Mouse (Mus musculus) right cerebral cortex, postnatal 4 days (tissue): ENCODE results near the gene Sema5a.

Experiments
- DNase-seq: peaks from one replicate; pipeline ENCODE4 v3.0.0-alpha.2; 2022

Sema5a gene

DNA sequence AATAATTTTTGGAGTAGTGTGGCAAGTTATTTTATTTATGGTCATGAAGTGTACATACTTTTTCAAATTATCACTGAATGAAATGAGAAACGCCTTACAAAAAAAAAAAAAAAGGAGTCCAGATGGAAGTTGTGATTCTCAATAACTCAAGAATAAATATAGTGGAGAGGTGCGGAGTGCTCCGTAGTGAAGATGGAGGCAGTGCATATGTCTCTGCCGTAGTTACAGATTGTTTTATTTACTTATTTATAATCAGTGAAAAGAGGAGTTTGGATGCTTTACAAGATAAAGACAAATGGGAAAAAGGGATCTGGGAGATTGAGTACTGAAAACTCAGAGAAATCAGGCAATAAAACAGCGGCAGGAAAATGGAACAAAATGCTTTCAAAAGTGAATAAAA, 131.7 kb downstream of the Sema5a start:
- DNase-seq, result no peak

DNA sequence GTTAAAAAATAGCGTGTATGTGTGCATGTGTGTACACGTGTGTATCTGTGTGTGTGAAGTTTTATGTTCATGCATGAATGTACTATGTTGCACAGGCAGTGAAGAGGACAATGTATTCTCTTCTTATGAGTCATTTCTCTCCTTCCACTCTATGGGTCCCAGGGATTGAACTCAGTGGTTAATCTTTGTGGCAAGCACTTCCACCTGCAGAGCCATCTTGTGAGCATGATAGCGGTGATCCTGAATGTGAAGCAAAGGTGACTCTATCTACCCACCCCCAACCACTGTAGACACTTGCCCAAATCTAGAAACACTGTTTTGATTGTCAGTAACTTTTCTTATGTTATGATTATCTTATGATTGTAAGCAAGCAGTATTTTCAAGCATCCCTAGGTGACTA, 133.2 kb downstream of the Sema5a start:
- DNase-seq, result no peak

DNA sequence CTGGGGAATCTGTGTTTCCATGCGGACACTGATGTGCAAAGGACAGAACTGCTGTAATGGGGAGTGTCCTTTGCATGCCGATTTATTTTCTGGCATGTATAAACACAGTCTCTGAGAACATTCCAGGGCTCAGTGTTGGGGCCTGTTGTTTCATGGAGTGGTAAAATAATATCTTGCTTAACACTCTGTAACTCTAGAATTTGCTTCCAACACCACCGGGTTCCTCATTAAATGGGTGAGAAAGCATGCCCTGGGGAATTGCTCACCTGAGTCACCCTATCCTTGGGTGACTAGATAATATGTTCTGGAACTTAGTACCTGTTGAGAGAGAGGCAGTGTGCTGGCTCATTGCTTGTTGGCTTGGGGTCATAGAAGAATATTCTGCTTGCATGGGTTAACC, 135.7 kb downstream of the Sema5a start:
- no peak for DNase-seq

DNA sequence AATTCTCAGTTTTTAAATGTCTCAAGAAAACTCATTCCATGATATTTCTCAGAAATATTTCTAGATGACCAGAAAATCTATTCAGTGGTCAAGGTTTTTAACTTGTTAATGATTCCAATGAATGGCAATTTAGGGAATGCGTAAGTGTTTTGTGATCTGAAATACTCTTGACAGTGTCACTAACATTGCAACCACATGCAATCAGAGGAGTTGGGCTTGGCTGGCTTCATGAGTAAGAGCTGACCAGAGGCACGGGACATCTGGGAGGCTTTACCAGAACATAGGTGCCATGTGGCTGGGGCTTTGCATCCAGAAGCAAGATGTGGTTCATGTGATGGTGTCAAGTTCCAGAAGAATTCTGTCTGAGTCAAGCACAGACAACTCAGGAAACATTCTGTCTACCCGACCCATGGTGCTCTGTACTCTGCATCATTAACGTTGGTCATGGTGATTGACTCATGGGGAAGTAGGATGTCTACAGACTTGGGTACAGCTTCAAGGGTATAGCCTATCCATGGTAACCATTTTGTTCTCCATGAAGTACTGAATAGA, 138.4 kb downstream of the Sema5a start:
- DNase-seq, result no peak

DNA sequence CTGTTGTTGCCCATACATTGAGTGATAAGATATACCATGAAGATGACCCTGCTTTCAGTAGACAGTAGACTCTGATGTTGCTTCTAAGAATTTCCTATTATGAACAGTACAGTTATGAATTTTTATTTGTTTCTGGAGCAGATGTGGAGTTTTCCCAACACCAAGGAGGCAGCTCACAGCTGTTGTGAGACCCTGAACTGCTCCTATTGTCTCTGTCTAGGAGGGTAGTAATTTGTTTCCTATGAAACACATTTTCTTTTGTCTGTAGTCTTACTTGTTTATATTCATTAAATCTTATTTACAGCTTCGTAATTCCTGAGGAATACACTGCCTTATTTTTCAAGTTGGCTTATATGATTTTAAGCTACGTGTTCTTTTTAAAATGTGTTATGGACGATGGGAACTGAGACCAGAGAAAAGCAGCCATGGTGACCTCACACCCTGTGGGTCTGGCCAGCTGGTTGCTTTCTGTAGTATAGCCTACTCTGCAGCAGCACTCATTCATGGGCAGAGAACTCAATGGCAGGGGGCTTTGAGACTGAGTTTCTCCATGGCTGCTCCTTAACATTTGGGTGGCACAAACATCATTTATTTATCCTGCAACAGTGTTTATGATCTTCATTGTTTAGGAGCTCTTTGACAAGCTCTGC, 151.8 kb downstream of the Sema5a start:
- no peak for DNase-seq

DNA sequence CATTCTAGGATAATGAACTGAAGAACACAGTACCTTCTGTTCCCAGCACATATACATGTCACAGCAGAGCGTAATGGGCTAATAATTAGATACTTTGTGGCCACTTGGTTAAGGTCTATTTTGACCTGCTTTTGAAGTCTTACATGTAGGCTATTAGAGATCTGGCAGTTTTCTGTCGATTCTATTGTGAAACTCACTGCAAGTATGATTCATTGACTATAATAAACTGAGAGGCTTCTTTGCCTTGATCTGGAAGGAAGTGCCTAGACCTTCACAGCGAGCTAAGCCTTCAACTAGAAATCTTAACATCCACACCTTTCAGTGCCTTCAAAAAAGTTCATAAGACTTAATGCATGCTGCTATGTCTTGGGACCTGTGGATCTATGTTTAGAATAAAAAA, 152.5 kb downstream of the Sema5a start:
- DNase-seq, result no peak

DNA sequence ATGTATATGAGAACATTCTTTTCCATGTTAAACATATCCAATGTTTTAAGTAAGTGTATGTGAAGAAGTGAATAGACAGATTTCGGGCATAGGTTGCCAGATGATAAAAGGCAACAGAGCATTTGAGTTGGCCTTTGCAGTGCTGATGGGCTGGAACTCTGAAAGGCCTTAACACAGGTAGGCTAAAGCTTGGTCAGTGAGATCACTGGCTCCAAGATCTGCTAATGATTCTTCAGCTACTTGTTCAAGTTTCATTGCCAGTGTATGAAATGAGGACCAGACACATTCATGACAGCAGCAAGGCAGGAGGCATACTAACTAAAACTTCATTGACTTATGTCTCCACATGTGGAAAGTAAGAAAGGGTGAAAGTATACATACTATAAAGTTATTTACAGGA, 154.1 kb downstream of the Sema5a start:
- DNase-seq, result no peak

DNA sequence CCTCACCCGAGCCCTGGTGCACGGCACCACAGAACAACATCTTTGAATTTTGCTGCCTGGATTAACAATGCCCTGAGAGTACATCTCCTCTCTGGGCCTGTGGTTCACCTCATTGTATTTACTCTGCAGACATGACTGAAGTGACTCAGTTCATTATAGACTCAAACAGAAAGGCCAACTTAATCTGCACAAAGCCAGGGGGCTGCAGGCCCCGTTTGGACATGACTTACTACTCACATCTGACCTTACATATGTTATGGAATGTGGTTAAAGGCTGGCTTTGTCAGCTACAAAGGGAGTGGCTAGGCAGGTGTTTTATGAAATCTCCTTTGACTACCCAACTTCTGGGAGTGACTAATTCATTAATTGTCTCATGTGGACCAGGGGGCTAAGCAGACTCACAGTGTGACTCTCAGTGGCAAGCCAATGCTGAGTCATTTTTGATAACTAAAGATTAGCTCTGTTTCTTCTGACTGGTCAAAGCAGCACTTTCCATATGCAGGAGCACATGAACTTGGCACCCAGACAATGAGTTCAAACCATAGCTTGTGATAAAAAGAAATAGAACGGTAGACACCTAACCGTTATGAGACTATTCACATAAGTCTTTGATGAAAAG, 157.4 kb downstream of the Sema5a start:
- no peak for DNase-seq

DNA sequence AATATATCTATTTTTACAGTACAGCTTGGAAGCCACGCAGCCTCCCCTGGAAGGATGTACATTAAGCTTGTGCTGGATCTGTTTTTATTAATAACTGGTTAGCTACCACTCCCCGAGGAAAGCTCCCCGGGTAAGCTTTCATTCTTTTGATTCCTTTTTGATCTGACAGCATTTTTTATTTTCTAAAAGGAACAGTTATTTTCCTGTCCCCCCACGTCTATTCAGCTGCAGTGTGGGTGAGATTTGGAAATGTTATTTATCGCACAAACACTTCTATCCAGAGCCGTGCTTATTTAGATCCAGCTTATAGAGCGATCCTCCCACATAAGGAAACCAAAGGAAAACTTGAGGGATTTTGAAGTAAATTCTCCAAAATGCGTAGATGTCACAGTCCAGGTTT, 158.7 kb downstream of the Sema5a start:
- no peak for DNase-seq

DNA sequence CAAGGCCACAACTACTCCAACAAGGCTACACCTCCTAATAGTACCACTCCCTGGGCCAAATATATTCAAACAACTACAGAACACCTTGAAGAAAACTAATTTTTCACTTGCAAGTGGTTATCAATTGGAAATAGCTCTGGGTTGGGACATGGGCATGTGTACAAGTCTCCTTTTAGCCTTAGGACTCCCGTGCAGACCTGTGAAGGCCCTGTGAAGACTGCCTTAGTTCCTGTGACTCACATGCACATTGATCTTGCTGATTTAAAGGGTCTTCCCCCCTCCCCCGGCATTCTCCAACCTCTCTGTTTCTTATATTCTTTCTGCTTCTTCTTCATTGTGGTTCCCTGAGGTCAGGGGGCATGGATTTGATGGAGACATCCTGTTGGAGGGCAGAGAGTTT, 161.8 kb downstream of the Sema5a start:
- DNase-seq, result no peak

DNA sequence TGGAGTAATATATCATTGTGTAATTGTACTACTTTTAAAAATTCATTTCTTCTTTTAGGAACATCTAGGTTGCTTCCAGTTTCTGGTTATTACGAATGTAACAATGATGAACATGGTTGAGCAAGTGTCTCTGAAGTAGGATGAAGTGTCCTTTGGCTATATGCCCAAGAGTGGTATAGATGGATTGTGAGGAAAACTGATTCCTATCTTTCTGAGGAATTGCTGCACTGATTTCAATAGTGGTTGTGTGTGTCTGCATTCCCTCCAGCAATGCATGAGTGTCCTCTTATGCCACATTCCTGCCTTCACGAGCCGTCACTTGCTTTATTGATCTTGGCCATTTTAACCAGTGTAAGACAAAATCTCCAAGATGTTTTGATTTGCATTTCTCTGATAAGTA, 163.2 kb downstream of the Sema5a start:
- no peak for DNase-seq

DNA sequence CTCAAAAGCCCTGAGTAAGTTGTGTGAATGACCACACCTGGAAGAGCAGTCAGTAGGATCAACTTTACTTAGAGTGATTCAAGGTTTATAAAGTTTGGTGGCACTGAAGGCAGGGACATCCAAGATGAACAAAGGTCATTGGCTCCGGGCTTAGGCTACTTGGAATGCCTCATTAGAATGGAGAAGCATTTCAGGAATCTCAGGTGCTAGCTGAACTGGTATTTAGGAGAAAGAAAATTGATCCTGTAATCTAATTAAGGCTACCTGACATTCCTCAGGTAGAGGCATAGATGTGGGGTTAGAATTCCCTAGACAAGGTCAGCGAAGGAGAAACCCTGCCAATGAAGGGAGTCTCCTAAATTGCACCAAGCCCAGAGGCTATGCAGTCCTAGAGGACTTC, 171.7 kb downstream of the Sema5a start:
- no peak for DNase-seq

DNA sequence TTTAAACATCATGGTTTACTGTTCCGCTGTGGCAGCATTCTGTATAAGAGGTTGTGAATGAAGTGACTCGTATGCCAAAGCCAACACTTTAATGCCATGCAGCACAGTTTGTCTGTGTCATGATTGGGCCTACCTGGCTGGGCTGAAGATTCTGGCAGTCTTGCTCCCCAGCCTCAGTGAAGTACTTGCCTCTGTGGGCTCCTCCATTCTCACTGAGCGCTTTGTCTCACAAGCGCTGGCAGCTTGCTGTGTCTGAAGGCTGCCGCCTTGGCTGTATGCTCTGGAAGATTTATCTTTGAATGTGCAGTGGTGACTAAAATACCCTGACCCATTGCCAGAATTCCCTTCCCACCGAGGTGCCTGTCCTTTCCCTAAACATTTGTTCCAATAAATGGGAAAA, 178.0 kb downstream of the Sema5a start:
- DNase-seq, result no peak

DNA sequence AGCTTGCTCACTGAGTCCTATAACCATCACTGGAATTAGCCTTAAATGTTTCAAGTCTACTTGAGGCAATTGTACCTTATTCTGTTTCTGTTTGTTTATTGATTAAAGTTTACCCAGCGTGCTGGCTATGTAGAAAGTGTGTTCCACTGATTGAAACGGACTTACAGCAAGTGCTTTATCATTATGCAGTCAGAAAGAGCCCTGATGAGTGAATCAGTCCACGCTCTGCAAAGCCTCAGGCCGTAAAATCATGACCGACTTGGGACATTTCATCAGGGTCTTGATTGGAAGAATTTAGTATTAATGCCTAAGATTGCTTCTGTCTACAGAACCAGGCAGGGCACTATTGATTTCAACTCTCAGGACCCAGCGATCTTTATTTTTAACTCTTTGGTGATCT, 178.5 kb downstream of the Sema5a start:
- no peak for DNase-seq

DNA sequence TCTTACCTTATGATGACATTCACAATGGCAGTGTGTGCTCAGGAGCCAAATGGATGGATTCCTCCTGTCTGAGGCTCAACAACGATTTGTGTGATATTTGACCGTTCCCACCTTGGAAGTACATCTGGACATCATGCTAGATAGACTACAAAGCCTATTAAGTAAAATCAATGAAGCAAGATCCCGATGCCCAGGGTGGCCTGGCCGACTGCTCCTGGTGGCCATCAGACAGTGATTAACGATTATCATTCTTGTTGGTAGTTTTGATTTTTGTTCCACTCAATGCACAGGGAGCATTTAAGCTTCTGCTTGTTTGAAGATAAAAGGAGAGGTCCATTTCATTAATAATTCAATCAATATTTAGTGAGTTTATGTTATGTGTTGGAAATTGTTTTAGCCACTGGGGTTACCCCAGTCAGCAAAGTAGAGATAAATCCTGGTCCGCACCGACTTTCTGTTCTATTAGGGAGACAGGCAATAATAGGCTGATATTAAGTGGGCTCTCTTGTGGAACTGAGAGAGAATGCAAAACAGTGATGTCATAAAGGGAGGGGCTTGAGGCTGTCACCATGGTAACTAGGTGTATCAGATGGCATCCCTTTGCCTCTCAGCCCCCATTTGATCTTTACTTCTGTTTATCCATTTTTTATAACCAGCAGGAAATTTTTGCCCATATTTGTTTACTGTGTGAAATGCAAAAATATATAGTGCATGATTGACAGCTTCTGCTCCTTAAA, 182.7 kb downstream of the Sema5a start:
- DNase-seq, result no peak

DNA sequence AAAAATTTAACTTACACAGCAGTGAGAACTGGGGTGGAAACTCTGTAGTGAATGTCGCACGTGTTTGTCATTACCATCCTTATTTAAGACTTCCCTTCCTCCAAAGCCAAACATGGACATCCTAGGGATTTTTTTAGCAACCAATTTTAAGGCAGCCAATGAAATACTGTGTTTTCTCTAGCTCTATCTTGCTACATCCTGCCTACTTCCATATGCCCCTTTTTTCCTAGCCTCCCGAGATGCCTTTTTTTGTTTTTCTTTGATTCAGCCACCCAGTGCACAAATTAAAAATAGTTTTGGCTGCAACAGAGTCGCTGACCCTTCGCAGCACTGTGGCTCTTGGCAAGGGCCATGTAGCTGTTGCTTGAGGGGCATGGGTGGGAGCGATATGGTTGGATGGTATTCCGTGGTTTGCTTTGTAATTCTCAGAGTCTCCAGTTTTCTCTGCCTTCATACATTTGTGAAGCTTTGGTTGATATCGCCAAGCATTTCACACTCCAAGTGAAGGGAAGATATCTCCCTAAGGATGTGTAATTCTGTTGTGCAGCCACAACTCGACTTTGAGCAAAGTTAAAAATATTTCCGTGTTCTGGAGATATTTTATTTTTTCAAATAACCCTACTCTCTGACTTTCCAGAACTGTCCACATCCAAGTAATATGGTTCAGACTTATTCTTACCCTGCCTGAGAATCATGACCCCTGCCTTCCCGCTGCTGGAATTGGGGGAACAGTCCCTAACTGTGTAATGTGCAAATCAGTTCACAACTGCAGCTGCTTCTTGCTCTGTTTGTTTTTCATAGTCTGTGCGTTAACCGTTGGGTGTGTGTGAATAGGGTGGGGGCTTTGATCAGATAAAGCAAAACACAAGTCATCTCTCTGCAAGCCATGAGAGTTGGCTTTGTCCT, 188.6 kb downstream of the Sema5a start:
- DNase-seq, result peak; percentile 29

DNA sequence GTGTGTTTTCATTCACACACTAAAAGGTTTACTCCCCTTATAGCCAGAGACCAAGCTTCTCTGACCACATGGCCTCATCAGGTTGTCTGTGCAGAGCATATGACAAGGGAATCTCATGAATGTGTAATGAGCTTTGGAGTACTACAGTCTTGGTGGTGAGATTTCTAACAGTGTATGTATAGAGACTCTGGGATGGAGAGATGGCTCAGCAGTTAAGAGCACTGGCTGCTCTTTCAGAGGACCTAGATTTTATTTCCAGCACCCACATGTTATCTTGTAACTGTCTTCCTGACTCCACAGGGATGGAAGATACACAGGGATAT, 189.2 kb downstream of the Sema5a start:
- no peak for DNase-seq

DNA sequence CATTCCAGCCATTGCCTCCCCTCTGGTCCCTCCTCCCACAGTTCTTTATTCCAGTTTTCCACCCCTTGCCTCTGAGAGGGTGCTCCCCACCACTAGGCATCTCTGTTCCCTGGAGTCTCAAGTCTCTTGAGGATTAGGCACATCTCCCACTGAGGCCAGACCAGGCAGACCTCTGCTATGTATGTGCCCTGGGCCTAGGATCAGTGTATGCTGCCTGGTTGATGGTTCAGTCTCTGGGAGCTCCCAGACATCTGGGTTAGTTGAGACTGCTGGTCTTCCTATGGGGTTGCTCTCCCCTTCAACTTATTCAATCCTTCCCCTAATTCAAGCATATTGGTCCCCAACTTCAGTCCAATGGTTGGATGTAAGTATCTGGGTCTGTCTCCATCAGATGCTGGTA, 189.7 kb downstream of the Sema5a start:
- no peak for DNase-seq

DNA sequence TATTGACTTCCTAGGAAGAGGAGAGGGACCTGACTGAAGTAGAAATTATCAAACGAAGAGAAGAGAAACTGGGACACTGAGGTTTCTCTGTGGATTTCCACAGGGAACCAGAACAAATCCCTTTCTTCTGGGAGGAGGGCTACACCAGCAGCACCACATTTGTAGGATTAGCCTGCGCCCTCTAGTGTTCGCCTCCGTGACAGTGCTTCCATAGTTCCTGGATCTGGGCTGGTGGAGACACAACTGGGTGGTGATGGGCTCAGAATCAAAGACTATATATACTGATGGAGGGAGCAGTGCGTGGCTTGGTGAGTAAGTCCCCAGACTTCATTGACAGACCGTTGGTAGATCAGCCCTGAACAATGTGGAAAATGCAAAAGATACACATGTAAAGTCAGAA, 193.0 kb downstream of the Sema5a start:
- peak; percentile 73 for DNase-seq

DNA sequence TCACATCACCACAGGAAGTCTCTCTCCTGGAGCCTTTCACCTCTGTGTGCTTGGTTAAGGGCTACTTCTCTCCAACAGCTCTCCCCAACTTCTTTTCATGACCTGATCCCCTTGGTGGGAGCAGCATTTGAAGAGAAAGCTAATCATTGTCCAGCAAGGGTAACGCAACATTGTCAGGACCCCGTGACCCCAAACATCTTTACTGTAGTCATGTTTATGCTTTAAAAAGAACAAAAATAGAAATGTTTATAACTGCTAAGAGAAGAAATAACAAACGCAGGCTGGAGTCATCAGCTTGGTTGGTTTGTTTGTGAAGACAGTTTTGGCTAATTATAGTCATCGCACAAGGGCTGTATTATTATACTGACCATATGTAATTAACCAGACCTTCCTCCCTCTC, 198.1 kb downstream of the Sema5a start:
- no peak for DNase-seq

DNA sequence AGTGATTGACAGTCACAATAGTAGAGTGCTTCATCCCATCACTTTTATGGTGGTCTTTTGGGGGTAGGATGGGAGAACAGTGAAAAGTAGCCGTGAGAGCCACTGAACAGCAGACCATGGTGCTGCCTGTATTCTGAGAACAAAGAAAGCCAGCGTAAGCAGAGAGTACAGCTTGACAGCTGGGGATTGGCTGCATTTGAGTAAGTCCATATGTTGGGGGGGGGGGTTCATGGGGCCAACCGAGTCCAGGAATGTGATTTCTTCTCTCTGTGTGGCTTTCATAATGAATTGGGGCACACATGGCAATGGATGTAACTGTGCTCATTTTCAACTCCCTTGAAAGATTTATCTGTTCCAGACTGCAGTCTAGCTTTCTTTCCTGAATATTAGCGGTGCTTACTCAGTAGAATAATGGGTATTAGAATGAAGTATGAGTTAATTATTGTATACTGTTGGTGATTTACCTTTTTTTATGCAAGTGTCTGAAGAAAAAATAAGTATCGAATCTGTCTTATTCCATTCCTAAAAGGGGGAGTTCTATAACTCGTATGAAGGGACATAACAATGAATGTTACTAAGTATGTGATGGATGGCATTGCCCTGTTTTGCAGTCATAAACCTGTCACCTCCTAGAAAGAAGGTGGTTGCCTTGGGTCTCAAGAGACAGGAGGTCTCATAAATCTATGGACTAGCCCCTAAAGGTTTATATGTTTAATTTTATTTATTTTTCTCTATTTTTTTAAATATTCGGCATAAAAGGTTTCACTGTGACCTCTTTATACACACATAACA, 203.1 kb downstream of the Sema5a start:
- no peak for DNase-seq

DNA sequence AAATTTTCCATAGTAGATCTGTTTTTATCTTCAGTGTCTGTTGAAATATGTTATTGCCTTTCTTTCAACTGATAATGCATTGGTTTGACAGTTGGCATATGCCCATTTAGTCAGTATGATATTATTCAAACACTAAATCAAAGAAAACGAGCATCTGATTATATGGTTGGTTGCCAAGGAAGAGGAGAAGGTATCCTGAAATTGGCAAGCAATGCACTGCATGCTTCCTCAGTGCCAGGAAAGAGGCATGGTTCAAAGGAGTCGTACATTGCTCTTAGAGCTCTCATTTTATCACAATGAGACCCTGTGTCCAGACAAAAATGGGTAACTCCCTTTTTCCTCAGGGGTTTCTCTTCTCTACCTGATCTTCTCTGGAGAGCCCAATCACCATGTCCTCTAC, 214.4 kb downstream of the Sema5a start:
- DNase-seq, result no peak
